Mouse (Mus musculus) embryo, embryonic 9.5 days (tissue): ENCODE measurements at regions not wholly inside any gene's neighbourhood (a gene's known extent, or its start where the extent isn't known, plus 50 kb on each side); places are given as distances from the start of the nearest gene placed in this dataset.

Source experiments
- DNase-seq: peaks from one replicate; pipeline ENCODE4 v3.0.0-alpha.2; 2017; ENCODE audit errors: extremely low spot score

- peak; percentile 49 for DNase-seq
Measured at GRCm38 (mm10) chr12:55926276-55926973, 90.3 kb downstream of the Brms1l start.
